Mouse (Mus musculus): ENCODE measurements around the gene Thbs4.

Gene Thbs4

GRCm38 (mm10) chr13:92759096-92759495 lies 35.5 kb downstream of the Thbs4 start:
- DNase-seq, result no peak

GRCm38 (mm10) chr13:92757972-92758585 lies 36.5 kb downstream of the Thbs4 start:
- no peak for DNase-seq

GRCm38 (mm10) chr13:92755036-92755435 lies 39.6 kb downstream of the Thbs4 start:
- no peak for DNase-seq

GRCm38 (mm10) chr13:92753676-92754075 lies 40.9 kb downstream of the Thbs4 start:
- no peak for DNase-seq

GRCm38 (mm10) chr13:92751726-92752565 lies 42.7 kb downstream of the Thbs4 start:
- DNase-seq, result peak; percentile 52 to 68

GRCm38 (mm10) chr13:92750976-92751518 lies 43.6 kb downstream of the Thbs4 start:
- peak; percentile 39 to 58 for DNase-seq

GRCm38 (mm10) chr13:92743337-92743736 lies 51.3 kb downstream of the Thbs4 start:
- DNase-seq, result no peak

GRCm38 (mm10) chr13:92742886-92743285 lies 51.7 kb downstream of the Thbs4 start:
- no peak for DNase-seq

GRCm38 (mm10) chr13:92740671-92741270 lies 53.8 kb downstream of the Thbs4 start:
- peak; percentile 10 to 30 for DNase-seq

- DNase-seq, result no peak
Observed at GRCm38 (mm10) chr13:92739858-92740257, 54.8 kb downstream of the Thbs4 start.

- DNase-seq, result no peak
Observed at GRCm38 (mm10) chr13:92738821-92739220, 55.8 kb downstream of the Thbs4 start.

GRCm38 (mm10) chr13:92736516-92737300 lies 57.9 kb downstream of the Thbs4 start:
- DNase-seq, result no peak

- no peak for DNase-seq
Observed at GRCm38 (mm10) chr13:92735693-92736092, 58.9 kb downstream of the Thbs4 start.

- no peak for DNase-seq
Observed at GRCm38 (mm10) chr13:92733741-92734140, 60.9 kb downstream of the Thbs4 start.

- DNase-seq, result peak in 1 of 2 experiments; percentile 57
Observed at GRCm38 (mm10) chr13:92733252-92733651, 61.4 kb downstream of the Thbs4 start.

GRCm38 (mm10) chr13:92732836-92733235 lies 61.8 kb downstream of the Thbs4 start:
- DNase-seq, result no peak

GRCm38 (mm10) chr13:92731811-92732210 lies 62.8 kb downstream of the Thbs4 start:
- no peak for DNase-seq

- no peak for DNase-seq
Observed at GRCm38 (mm10) chr13:92729811-92730210, 64.8 kb downstream of the Thbs4 start.

GRCm38 (mm10) chr13:92722389-92722788 lies 72.2 kb downstream of the Thbs4 start:
- no peak for DNase-seq

GRCm38 (mm10) chr13:92721006-92721405 lies 73.6 kb downstream of the Thbs4 start:
- no peak for DNase-seq

GRCm38 (mm10) chr13:92717851-92718665 lies 76.6 kb downstream of the Thbs4 start:
- no peak for DNase-seq

GRCm38 (mm10) chr13:92712619-92713018 lies 82.0 kb downstream of the Thbs4 start:
- DNase-seq, result no peak
